Mouse (Mus musculus) gastrocnemius, postnatal 14 days (tissue): ENCODE measurements around the gene Homer1. TPM values are rescaled to one million over a fixed set of nuclear protein-coding genes. Genes with fewer than 3 reads are reported as not detected.
A peak's percentile ranks its signal among the peaks of the same experiment; 100 is the strongest.

ENCODE experiments used
- DNase-seq: peaks from one replicate; pipeline ENCODE4 v3.0.0; 2021; ENCODE audit warnings: mixed read lengths
- intact Hi-C: fragments of 180-260 bp; cut with DNase I; formaldehyde crosslinking; loops from one replicate; pipeline ENCODE4 v1.15.1; 2025; ENCODE audit warnings: low total_unique reads
- total RNA-seq, 2 experiments: library from RNA; stranded (reverse); gene quantifications; 2 replicates each; pipeline ENCODE4 v1.2.3; 2021

The Homer1 gene
- total RNA-seq, 2 experiments from 2014 or later = 63.0 to 65.1 TPM

DNA sequence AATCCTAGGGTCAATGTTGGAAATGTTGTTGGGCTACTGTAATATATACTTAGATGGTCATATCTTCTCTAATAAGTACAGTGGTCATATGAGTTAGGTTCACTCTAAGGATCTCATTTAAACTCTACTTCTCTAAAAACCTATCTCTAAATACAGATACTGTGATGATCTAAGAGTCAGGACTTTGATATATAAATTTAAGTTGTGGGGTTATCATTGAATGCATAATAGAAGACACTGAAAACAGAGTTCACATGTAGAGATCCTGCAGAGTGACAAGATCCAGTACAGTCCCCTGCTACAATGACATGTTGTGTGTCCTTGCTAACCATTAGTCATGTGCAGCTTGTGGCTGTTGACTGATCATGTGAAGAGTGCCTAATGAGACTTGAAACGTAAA, 85.7 kb downstream of the Homer1 start:
- intact Hi-C loops = no loop called here
- DNase-seq = no peak

DNA sequence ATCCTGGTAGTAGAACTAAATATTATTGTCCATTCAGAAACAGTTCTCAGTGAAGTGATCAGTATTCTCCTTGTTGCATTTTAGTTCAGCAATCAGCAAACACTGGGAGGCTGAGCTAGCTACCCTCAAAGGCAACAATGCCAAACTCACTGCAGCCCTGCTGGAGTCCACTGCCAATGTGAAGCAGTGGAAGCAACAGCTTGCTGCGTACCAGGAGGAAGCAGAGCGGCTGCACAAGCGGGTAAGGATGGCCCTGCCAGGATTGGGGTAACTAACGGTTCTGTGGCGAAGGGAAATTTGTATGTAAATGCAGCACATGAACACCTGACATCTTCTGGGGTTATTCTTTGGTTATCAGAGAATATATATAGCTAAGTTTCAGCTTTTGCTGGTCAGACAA, 88.0 kb downstream of the Homer1 start:
- no peak for DNase-seq
- intact Hi-C loops = no loop called here

- intact Hi-C loops = no loop called here
- DNase-seq = no peak
Measured at GRCm38 (mm10) chr13:93388594-93389241, 89.3 kb downstream of the Homer1 start.

DNA sequence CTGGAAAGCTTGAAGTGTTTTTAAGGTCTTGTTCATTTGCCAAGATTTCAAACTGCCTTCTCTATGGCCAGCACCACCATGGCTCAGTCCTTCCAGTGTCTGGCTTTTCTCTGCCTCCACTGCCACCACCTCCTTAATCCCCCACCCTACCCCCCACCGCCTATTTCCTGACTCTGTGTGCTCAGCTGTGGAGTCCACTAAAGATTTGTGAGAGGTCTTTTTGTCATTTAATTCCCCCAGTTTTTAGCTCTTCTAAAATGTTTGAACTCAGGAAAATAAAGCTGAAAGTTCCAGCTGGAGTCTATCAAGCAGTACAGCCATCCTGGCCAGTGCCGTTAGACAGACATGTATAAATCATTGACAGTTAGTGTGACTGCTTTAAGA, 89.8 kb downstream of the Homer1 start:
- no peak for DNase-seq
- intact Hi-C loops = no loop called here

- intact Hi-C loops = no loop called here
- peak; percentile 14 for DNase-seq
Measured at GRCm38 (mm10) chr13:93399710-93400216, 100.3 kb downstream of the Homer1 start.

DNA sequence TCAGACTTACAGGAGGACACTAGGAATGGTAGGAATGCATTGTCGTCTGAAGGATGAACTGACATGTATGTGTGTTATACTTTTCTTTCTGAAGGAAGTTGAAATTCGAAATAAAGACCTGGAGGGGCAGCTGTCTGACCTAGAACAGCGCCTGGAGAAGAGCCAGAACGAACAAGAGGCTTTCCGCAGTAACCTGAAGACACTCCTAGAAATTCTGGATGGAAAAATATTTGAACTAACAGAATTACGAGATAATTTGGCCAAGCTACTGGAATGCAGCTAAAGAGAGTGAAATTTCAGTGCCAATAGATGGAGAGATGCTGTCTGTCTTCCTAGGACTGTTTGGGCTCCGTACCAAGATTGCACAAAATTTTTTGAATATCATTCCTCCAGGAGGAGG, 102.5 kb downstream of the Homer1 start:
- no peak for DNase-seq
- intact Hi-C loops = no loop called here

DNA sequence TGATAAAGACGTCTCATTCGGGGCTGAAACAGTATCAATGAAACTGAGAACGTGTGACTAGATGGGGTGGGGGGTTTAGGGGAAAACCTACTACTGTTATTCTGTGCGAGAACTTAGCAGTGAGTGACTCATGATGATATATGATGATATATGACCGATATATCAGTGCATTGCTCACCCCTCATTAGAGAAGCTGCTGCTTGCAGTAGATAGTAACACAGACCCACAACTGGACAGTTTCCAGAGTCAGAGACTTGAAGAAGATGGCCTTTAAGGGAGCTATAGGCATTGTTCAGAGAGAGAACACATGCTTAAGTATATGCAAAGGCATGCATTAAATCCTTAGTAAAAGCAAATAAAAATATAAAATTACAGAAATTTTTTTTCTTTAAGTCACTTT, 107.4 kb downstream of the Homer1 start:
- no peak for DNase-seq
- intact Hi-C loops = no loop called here

DNA sequence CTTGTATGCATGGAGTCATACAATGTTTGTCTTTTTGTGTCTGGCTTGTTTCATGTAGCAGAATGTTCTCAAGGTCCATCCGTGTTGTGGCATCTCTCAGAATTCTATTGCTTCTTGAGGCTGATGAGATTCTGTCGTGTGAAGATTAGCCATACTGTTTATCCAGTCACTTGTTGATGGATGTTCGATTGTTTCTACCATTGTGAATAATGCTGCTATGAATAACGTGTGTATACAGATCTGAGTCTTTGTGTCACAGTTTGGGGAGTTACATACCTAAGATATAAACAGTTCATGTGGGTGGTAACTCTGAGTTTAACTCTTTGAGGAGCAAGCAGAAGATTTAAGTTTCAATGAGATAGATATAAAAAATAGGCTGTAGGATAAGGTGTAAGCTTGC, 110.9 kb downstream of the Homer1 start:
- intact Hi-C loops = no loop called here
- no peak for DNase-seq

GRCm38 (mm10) chr13:93415055-93415454, 115.6 kb downstream of the Homer1 start:
- DNase-seq = no peak
- intact Hi-C loops = no loop called here

GRCm38 (mm10) chr13:93418292-93418691, 118.9 kb downstream of the Homer1 start:
- intact Hi-C loops = no loop called here
- DNase-seq = no peak

DNA sequence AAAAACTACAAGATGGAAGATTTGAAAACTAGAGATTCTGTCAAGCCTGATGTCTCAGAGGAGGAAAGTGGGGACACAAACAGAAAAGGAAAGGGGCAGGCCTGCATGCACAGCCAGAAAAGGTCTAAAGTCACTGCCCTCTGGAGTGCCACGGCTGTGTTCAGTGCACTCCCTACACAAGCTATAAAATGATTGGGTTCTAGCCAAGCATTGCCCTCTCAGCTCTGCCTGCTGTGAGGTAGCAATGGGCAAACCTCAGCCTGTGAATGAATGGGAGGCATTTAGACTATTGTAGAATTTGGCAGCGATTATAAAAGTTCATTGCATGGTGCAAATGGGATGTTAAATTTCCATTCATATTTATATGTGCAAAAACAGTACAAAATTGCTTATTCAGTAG, 120.3 kb downstream of the Homer1 start:
- intact Hi-C loops = no loop called here
- no peak for DNase-seq

DNA sequence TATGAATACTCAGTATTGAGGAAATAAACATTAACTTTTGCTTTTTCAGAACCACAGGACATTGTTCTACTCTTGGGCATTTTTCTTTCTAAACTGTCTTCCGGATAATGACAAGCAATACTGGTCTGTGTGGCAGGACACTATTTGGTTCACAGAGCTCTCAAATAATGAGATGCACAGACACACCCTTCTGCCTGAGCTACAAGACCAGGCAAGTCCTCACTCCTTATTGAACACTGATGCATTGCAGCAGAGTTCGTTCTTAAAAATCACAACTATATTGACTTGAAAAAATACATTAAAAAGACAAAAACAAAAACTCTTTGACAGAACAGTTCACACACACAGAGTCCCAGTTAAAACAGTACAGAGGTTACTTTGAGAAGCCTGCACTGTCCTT, 123.8 kb downstream of the Homer1 start:
- intact Hi-C loops = no loop called here
- DNase-seq = no peak

GRCm38 (mm10) chr13:93427920-93428876, 128.8 kb downstream of the Homer1 start:
- no peak for DNase-seq

GRCm38 (mm10) chr13:93429205-93429604, 129.8 kb downstream of the Homer1 start:
- no peak for DNase-seq
- intact Hi-C loops = no loop called here

More at GRCm38 (mm10) chr13:93427920-93428876, 128.8 kb downstream of the Homer1 start:
- intact Hi-C loops = no loop called here

GRCm38 (mm10) chr13:93440167-93440566, 140.7 kb downstream of the Homer1 start:
- intact Hi-C loops = no loop called here
- DNase-seq = no peak

DNA sequence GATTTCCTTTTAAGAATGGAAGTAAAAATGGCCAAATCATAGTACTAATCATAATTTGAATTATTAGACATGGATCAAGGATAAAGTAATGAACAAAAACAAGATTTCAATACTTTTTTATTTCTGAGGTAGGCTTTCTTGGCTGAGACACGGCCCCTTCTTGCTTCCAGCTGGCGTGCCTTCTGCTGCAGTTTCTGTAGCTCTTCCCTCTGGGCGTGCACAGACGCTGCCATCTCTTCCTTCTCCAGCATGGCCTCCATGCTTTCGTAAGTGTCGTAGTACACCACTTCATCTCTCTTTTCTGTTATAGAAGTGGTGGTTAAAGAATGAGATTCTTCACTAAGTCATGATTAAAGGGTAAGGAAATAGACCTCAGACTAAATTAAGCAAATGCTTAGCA, 153.8 kb downstream of the Homer1 start:
- intact Hi-C loops = no loop called here
- no peak for DNase-seq

Other genes with a start within 250 kb of the Homer1 start
- gene Cmya5, start 154.9 kb upstream of the Homer1 start, total RNA-seq = 100 to 1,000 TPM; 507 to 599 TPM
- gene Tent2, start 107.2 kb upstream of the Homer1 start, total RNA-seq = 10 to 100 TPM; 11.9 to 13.9 TPM
- 10 to 100 TPM; 19.4 to 25.9 TPM for gene Jmy, start 200.2 kb downstream of the Homer1 start, total RNA-seq